Mouse (Mus musculus) intestine, postnatal 0 days (tissue): Measurements from ENCODE around the gene Car8. TPM values are rescaled to one million over a fixed set of nuclear protein-coding genes. Genes with fewer than 3 reads are reported as not detected.

Experiments
- ATAC-seq: fragments of 200-750 bp; cut with Nextera tagmentation; 2 replicates; pipeline ENCODE4 v1.8.0; 2017; ENCODE audit warnings: mild to moderate bottlenecking, moderate TSS enrichment, moderate library complexity
- H3K27ac ChIP-seq: fragments of 300-500 bp; sonication (generic); 2 replicates; pipeline ENCODE4 v1.5.1; 2014; ENCODE audit warnings: mild to moderate bottlenecking, low read depth, low read length, moderate library complexity
- H3K27me3 ChIP-seq: fragments of 300-500 bp; sonication (generic); replicated peaks from 2 replicates; pipeline ENCODE4 v1.6.1; 2014; ENCODE audit warnings: low read length, mixed read lengths; ENCODE audit not compliant: control insufficient read depth, insufficient read depth
- H3K36me3 ChIP-seq: fragments of 300-500 bp; sonication (generic); 2 replicates; pipeline ENCODE4 v1.6.1; 2014; ENCODE audit warnings: mild to moderate bottlenecking, moderate library complexity; ENCODE audit not compliant: control insufficient read depth, insufficient read depth
- H3K4me1 ChIP-seq: fragments of 300-500 bp; sonication (generic); replicated peaks from 2 replicates; pipeline ENCODE4 v1.6.1; 2014; ENCODE audit warnings: antibody characterized with exemption, low read length, mixed read lengths; ENCODE audit not compliant: control insufficient read depth, insufficient read depth
- H3K4me2 ChIP-seq: fragments of 300-500 bp; sonication (generic); replicated peaks from 2 replicates; pipeline ENCODE4 v1.6.1; 2014; ENCODE audit warnings: low read depth, mild to moderate bottlenecking, moderate library complexity
- H3K4me3 ChIP-seq: fragments of 300-500 bp; sonication (generic); 2 replicates; pipeline ENCODE4 v1.5.1; 2014; ENCODE audit warnings: low read depth, low read length
- H3K9ac ChIP-seq: fragments of 300-500 bp; sonication (generic); 2 replicates; pipeline ENCODE4 v1.6.1; 2014; ENCODE audit warnings: mild to moderate bottlenecking, low read depth, low read length
- H3K9me3 ChIP-seq: fragments of 300-500 bp; sonication (generic); 2 replicates; pipeline ENCODE4 v1.6.1; 2016; ENCODE audit warnings: mixed run types; ENCODE audit not compliant: control insufficient read depth
- CTCF ChIP-seq: sonication (generic); IDR thresholded peaks from 2 replicates; pipeline ENCODE4 v1.5.1; 2016; ENCODE audit warnings: low read depth, mild to moderate bottlenecking, control low read depth, antibody characterized with exemption, moderate library complexity
- WGBS: fragments of 180-500 bp; shearing (Covaris S2); extraction: QIAGEN DNeasy Blood & Tissue Kit; methylation state at CpG from one replicate; pipeline ENCODE4 v1.1.7; 2014; 5-methylcytosine and 5-hydroxymethylcytosine counted together
- polyA plus RNA-seq: library from polyadenylated mRNA; unstranded; fragments of >200 nt; fragmentation: Nextera tagmentation; extraction: Ambion mirVana; gene quantifications from 2 replicates; pipeline ENCODE4 v1.2.1, GENCODE M21; 2015

Car8 gene
- polyA plus RNA-seq, 1 experiment from 2014 or later, result 27.3 TPM

- H3K9ac ChIP-seq, result no peak overlapping the region
- no peaks in the 10 kb centered on the region for H3K9me3 ChIP-seq
- peaks cover 9% of the 10 kb centered on the region; the same call in 1 of the 2 replicates for H3K4me1 ChIP-seq
- no peaks in the 10 kb centered on the region for H3K27me3 ChIP-seq
- TF ChIP-seq CTCF, result no peak
- H3K27ac ChIP-seq, result no peak overlapping the region
- ATAC-seq, result no peak
- no peak overlapping the region for H3K4me2 ChIP-seq
- no peak overlapping the region for H3K4me3 ChIP-seq
- no peaks in the 10 kb centered on the region; the same call in 1 of the 2 replicates for H3K36me3 ChIP-seq
- 58% methylated on average over 1 of the region's 1 CpGs for WGBS
Observed at GRCm38 (mm10) chr4:8207924-8208323, 30.9 kb downstream of the Car8 start.

- H3K27ac ChIP-seq, result no peak overlapping the region
Observed at GRCm38 (mm10) chr4:8206918-8207573, 31.8 kb downstream of the Car8 start.

GRCm38 (mm10) chr4:8205089-8205649 lies 33.7 kb downstream of the Car8 start:
- H3K27me3 ChIP-seq, result no peaks in the 10 kb centered on the region
- WGBS, result 53% methylated on average over 4 of the region's 4 CpGs
- H3K9me3 ChIP-seq, result no peaks in the 10 kb centered on the region
- no peak overlapping the region for H3K4me2 ChIP-seq
- H3K27ac ChIP-seq, result no peak overlapping the region
- no peak overlapping the region for H3K9ac ChIP-seq
- no peak for TF ChIP-seq CTCF
- ATAC-seq, result no peak
- peaks cover 9% of the 10 kb centered on the region; the same call in 1 of the 2 replicates for H3K4me1 ChIP-seq
- H3K36me3 ChIP-seq, result no peaks in the 10 kb centered on the region; the same call in 1 of the 2 replicates
- no peak overlapping the region for H3K4me3 ChIP-seq

More at GRCm38 (mm10) chr4:8206918-8207573, 31.8 kb downstream of the Car8 start:
- no peaks in the 10 kb centered on the region; the same call in 1 of the 2 replicates for H3K36me3 ChIP-seq
- no peaks in the 10 kb centered on the region for H3K27me3 ChIP-seq
- H3K4me3 ChIP-seq, result no peak overlapping the region
- 27% methylated on average over 6 of the region's 6 CpGs for WGBS
- H3K9me3 ChIP-seq, result no peaks in the 10 kb centered on the region
- TF ChIP-seq CTCF, result no peak
- peak; percentile 68 for ATAC-seq
- H3K4me1 ChIP-seq, result peaks cover 9% of the 10 kb centered on the region; the same call in 1 of the 2 replicates
- no peak overlapping the region for H3K9ac ChIP-seq
- H3K4me2 ChIP-seq, result no peak overlapping the region

- H3K4me1 ChIP-seq, result peaks cover 9% of the 10 kb centered on the region; the same call in 1 of the 2 replicates
- ATAC-seq, result peak; percentile 59
- no peaks in the 10 kb centered on the region for H3K9me3 ChIP-seq
- H3K4me3 ChIP-seq, result no peak overlapping the region
- no peak for TF ChIP-seq CTCF
- no peak overlapping the region for H3K4me2 ChIP-seq
- H3K9ac ChIP-seq, result no peak overlapping the region
- WGBS, result 15% methylated on average over 1 of the region's 1 CpGs
- no peaks in the 10 kb centered on the region for H3K36me3 ChIP-seq
- H3K27ac ChIP-seq, result no peak overlapping the region
- no peaks in the 10 kb centered on the region for H3K27me3 ChIP-seq
Observed at GRCm38 (mm10) chr4:8203367-8203766, 35.5 kb downstream of the Car8 start.

- Histone ChIP-seq H3K9me3 (no peaks in the 10 kb centered on the region), H3K36me3 (no peaks in the 10 kb centered on the region), H3K4me1 (0 out of 2 replicates have a peak, but pooled peaks cover 7% of the 10 kb centered on the region), H3K27me3 (no peaks in the 10 kb centered on the region), H3K4me3 (no peak overlapping the region), H3K27ac (no peak overlapping the region), H3K4me2 (no peak overlapping the region), H3K9ac (no peak overlapping the region)
- 89% methylated on average over 2 of the region's 2 CpGs for WGBS
- ATAC-seq, result no peak
- no peak for TF ChIP-seq CTCF
Observed at GRCm38 (mm10) chr4:8201631-8202030, 37.2 kb downstream of the Car8 start.

- Histone ChIP-seq H3K4me3 (no peak overlapping the region), H3K27ac (no peak overlapping the region), H3K27me3 (no peaks in the 10 kb centered on the region), H3K4me2 (no peak overlapping the region), H3K9ac (no peak overlapping the region), H3K9me3 (no peaks in the 10 kb centered on the region), H3K4me1 (no peaks in the 10 kb centered on the region), H3K36me3 (no peaks in the 10 kb centered on the region)
- 30% methylated on average over 5 of the region's 5 CpGs for WGBS
- TF ChIP-seq CTCF, result no peak
- peak; percentile 79 for ATAC-seq
Observed at GRCm38 (mm10) chr4:8200081-8200480, 38.8 kb downstream of the Car8 start.
